Mouse (Mus musculus) stomach, embryonic 15.5 days (tissue): ENCODE measurements around the gene Macc1. TPM values are rescaled to one million over a fixed set of nuclear protein-coding genes. Genes with fewer than 3 reads are reported as not detected.
"Not testable (repeated sequence)": the region's sequence is repeated elsewhere in the genome, so short reads cannot be mapped to it uniquely, and the experiment has no call there.

Source experiments
- ATAC-seq: fragments of 200-750 bp; cut with Nextera tagmentation; 2 replicates; pipeline ENCODE4 v1.8.0; 2017; ENCODE audit warnings: low read depth, moderate number of reproducible peaks, moderate TSS enrichment; ENCODE audit not compliant: insufficient read depth, low FRiP score
- H3K27ac ChIP-seq: fragments of 300-500 bp; sonication (generic); 2 replicates; pipeline ENCODE4 v1.5.1; 2015; ENCODE audit warnings: mild to moderate bottlenecking, inconsistent platforms
- H3K27me3 ChIP-seq: fragments of 300-500 bp; sonication (generic); replicated peaks from 2 replicates; pipeline ENCODE4 v1.6.1; 2015; ENCODE audit warnings: inconsistent platforms
- H3K36me3 ChIP-seq: fragments of 300-500 bp; sonication (generic); 2 replicates; pipeline ENCODE4 v1.6.1; 2015; ENCODE audit warnings: inconsistent platforms
- H3K4me1 ChIP-seq: fragments of 300-500 bp; sonication (generic); 2 replicates; pipeline ENCODE4 v1.6.1; 2015; ENCODE audit warnings: inconsistent platforms
- H3K4me2 ChIP-seq: fragments of 300-500 bp; sonication (generic); 2 replicates; pipeline ENCODE4 v1.6.1; 2015; ENCODE audit warnings: mild to moderate bottlenecking, inconsistent platforms
- H3K4me3 ChIP-seq: fragments of 300-500 bp; sonication (generic); replicated peaks from 2 replicates; pipeline ENCODE4 v1.5.1; 2015; ENCODE audit warnings: inconsistent platforms
- H3K9ac ChIP-seq: fragments of 300-500 bp; sonication (generic); 2 replicates; pipeline ENCODE4 v1.6.1; 2015; ENCODE audit warnings: inconsistent platforms
- H3K9me3 ChIP-seq: fragments of 300-500 bp; sonication (generic); 2 replicates; pipeline ENCODE4 v1.6.1; 2016; ENCODE audit warnings: inconsistent platforms
- WGBS: fragments of 180-500 bp; shearing (Covaris S2); methylation state at CpG from one replicate; pipeline ENCODE4 v1.1.7; 2015; 5-methylcytosine and 5-hydroxymethylcytosine counted together
- polyA plus RNA-seq: library from polyadenylated mRNA; unstranded; fragments of >200 nt; fragmentation: Nextera tagmentation; extraction: Ambion mirVana; gene quantifications from 2 replicates; pipeline ENCODE4 v1.2.1, GENCODE M21; 2015

The Macc1 gene
- polyA plus RNA-seq, 1 experiment from 2014 or later: 4.9 TPM

DNA sequence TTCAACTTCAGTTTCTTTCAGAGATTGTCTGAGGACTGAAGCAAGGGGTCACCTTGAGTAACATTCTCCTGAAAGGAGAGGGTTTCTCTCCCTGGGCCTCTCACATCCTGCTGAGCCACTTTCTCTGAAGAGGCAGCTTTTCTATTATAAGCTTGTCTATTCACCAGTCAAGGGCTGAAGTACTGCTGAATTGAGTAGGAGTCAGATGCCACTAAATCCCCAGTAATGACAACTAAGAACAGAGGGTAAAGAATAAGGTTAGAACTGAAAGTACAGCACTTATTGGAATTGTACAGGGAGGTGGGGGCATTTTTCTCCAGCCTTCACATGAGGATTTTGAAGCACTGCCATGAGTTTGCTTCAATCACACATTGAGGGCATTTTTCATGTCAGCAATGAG lies 19.3 kb downstream of the Macc1 start:
- H3K36me3 ChIP-seq: no peaks in the 10 kb centered on the region
- no peak overlapping the region for H3K4me3 ChIP-seq
- ATAC-seq: no peak
- no peaks in the 10 kb centered on the region for H3K9me3 ChIP-seq
- H3K9ac ChIP-seq: no peak overlapping the region
- no peaks in the 10 kb centered on the region for H3K4me1 ChIP-seq
- H3K27me3 ChIP-seq: no peaks in the 10 kb centered on the region
- H3K27ac ChIP-seq: no peak overlapping the region
- H3K4me2 ChIP-seq: no peak overlapping the region

DNA sequence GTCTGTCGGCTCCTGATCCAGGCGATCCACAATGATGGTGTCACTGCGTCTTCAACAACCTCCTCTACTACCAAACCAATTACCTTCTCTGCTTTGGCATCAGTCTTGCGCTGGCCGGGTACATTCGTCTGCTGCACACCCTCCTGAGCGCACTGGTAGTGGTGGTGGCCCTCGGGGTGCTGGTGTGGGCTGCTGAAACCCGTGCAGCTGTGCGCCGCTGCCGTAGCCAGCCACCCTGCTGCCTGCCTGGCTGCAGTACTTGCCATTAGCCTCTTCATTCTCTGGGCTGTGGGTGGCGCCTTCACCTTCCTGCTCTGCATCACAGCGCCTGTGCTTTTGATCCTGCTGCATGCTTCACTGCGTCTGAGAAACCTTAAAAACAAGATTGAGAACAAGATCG lies 38.5 kb downstream of the Macc1 start:
- not testable (repeated sequence) for ATAC-seq, H3K9me3 ChIP-seq, H3K36me3 ChIP-seq, H3K4me1 ChIP-seq, H3K9ac ChIP-seq, H3K4me2 ChIP-seq, H3K27ac ChIP-seq, H3K27me3 ChIP-seq, H3K4me3 ChIP-seq
- 42% methylated on average over 16 of the region's 16 CpGs for WGBS

DNA sequence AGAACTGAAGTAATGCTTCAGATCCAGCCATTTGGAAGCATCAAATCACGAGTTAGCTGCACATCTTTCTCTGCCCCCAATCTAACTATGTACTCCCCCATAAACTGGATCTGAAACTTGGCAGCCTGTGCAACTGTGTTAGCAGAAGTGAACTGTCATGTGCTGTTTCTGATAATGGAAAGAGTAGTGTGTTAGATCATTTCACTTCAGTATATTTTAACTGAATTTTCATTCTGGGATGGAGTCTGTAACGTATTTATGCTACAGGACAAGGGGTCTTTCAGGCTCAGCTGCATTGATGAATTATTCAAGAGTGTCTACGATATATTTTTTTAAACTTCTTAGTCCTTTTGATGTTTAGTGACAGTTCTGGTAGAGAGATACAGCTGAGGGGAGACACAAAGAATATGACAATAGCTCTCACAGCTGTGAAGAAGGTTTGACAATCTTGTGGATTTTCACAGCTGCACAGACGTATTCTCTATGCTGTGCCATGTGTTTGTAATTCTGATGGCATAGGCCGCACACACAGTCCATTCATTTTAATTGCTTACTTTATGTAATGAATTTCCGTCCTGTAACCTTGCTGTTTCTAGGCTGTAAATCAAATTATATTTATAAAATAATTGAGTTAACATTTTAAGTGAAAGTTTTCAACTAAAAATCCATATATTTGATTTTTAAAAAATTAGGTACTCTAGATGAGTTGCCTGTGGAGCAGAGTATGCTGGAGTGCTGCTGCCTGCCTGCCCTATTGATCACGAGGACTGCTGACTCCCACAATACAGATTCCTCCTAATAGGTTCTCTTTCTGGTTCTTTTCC lies 43.6 kb downstream of the Macc1 start:
- ATAC-seq: no peak
- Histone ChIP-seq H3K27ac (no peak overlapping the region), H3K36me3 (no peaks in the 10 kb centered on the region), H3K9ac (no peak overlapping the region), H3K9me3 (no peaks in the 10 kb centered on the region), H3K4me1 (no peaks in the 10 kb centered on the region), H3K4me3 (no peak overlapping the region), H3K27me3 (no peaks in the 10 kb centered on the region), H3K4me2 (no peak overlapping the region)
- 51% methylated on average over 7 of the region's 7 CpGs for WGBS

DNA sequence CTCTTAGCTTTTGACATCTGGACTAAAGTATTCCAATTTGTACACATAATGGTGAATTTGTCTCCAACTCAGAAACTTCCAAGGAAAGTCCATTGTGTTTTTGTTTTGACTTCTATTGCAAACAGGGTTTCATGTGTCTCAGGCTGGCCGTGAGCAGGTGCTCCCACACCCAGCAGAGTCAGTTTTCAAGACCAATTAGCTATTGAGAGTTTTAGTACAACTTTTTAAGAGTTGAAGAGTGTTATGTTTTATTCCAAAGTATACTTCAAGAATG lies 44.1 kb downstream of the Macc1 start:
- no peaks in the 10 kb centered on the region for H3K4me1 ChIP-seq
- H3K9me3 ChIP-seq: no peaks in the 10 kb centered on the region
- no peaks in the 10 kb centered on the region for H3K27me3 ChIP-seq
- H3K27ac ChIP-seq: no peak overlapping the region
- no peaks in the 10 kb centered on the region for H3K36me3 ChIP-seq
- no peak overlapping the region for H3K9ac ChIP-seq
- no peak overlapping the region for H3K4me2 ChIP-seq
- H3K4me3 ChIP-seq: no peak overlapping the region
- ATAC-seq: no peak
- 23% methylated on average over 1 of the region's 1 CpGs for WGBS

DNA sequence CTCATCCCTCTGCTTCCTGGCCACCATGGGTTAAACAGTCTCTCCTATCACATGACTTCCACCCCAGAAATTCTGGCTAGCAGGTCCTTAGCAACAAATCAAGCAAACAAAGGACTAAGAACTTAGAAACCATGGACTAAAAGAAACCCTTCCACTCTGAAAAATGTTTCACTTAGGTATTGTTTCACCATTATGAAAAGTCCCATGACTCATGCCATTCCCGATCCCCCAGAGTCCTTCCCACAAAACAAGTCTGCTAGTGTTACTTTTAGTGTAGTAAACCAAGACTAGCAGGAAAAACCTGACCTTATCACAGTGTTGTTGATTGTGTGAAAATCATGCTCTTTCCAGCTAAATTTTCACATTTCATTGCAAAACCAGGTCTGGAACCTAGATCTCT lies 51.0 kb downstream of the Macc1 start:
- no peaks in the 10 kb centered on the region for H3K4me1 ChIP-seq
- no peaks in the 10 kb centered on the region for H3K9me3 ChIP-seq
- no peak overlapping the region for H3K9ac ChIP-seq
- WGBS: 74% methylated on average over 1 of the region's 1 CpGs
- H3K27me3 ChIP-seq: no peaks in the 10 kb centered on the region
- no peak for ATAC-seq
- no peaks in the 10 kb centered on the region for H3K36me3 ChIP-seq
- H3K27ac ChIP-seq: no peak overlapping the region
- H3K4me2 ChIP-seq: no peak overlapping the region
- no peak overlapping the region for H3K4me3 ChIP-seq

DNA sequence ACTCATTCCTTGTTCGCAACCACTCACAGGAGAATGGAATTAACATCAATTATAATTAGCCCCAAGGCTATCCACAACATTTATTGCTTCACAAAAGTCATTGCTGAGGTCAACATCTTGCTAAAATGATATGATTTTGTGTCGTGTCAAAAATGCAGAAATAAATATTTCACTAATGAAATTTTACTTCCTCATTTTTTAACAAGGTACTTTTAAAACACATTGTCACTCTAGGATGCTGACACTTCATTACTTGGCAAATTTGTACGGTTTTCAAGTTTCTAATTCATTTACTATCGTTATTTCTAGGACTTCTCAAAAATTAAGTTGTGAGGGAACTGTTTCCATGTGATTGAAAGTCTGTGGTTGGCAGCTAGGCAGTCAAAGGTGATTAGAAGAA lies 55.8 kb downstream of the Macc1 start:
- Histone ChIP-seq H3K9me3 (no peaks in the 10 kb centered on the region), H3K4me3 (no peak overlapping the region), H3K27me3 (no peaks in the 10 kb centered on the region), H3K9ac (no peak overlapping the region), H3K4me1 (no peaks in the 10 kb centered on the region), H3K4me2 (no peak overlapping the region), H3K36me3 (no peaks in the 10 kb centered on the region), H3K27ac (no peak overlapping the region)
- 76% methylated on average over 4 of the region's 4 CpGs for WGBS
- no peak for ATAC-seq

DNA sequence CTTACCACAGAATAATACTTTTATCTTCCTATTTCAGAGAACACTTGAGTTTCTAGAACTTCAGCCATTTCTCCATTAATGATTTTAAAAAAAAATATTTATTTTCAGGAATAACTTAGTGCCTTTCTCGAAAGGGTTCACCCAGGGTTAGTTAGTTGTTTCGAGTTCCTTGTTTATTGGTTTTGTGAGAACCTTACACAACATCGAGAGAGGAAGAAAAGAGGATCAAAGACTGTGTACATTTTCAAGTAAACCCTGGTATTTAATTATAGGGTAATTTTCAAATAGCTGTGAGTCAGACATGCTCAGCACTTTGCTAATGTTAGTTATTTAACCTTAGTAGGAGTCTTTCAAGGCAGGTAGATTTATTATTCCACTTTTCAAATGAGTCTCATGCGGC lies 58.3 kb downstream of the Macc1 start:
- ATAC-seq: no peak
- no peaks in the 10 kb centered on the region for H3K9me3 ChIP-seq
- 57% methylated on average over 4 of the region's 4 CpGs for WGBS
- H3K4me3 ChIP-seq: no peak overlapping the region
- H3K36me3 ChIP-seq: no peaks in the 10 kb centered on the region
- no peak overlapping the region for H3K27ac ChIP-seq
- H3K4me1 ChIP-seq: no peaks in the 10 kb centered on the region
- no peak overlapping the region for H3K4me2 ChIP-seq
- no peak overlapping the region for H3K9ac ChIP-seq
- no peaks in the 10 kb centered on the region for H3K27me3 ChIP-seq

DNA sequence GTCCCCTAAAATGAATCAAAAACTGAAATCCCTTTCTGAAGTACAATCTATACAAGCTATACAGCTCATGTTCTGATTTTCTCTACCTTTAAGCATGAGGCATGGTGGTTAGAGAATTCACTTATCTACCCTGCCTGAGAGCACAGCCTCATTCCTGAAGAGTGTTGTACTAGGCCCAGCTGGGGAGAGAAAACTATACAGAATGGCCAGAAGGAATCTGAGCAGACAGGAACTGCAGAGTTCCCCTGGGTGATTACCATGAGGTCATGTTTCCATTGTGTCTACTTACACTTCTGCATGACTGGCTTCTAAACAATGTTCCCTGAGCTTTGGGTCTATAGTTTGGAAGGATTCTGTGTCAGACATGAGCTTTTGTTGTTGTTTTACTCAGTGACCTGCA lies 62.8 kb downstream of the Macc1 start:
- Histone ChIP-seq H3K9me3 (no peaks in the 10 kb centered on the region), H3K9ac (no peak overlapping the region)
- ATAC-seq: no peak

DNA sequence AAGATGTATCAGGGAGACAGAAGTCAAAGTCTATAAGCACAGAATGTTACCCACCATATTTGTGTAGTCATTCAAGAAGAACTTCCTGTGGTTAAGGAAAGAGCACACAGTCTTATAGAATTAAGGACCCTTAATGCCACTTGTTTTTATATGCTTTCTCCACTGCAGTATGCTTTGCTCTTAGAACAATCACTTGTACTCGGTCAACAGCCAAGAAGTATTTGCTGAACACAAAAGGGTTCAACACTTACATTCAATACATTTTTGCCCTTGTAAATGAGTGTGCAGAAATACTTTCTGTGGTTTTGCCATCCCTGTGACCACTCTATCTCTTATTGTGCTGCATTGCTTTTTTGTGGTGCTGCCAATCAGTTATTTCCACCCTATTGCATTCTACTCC lies 67.8 kb downstream of the Macc1 start:
- Histone ChIP-seq H3K4me2 (no peak overlapping the region), H3K9me3 (no peaks in the 10 kb centered on the region), H3K9ac (no peak overlapping the region), H3K27me3 (no peaks in the 10 kb centered on the region), H3K4me3 (no peak overlapping the region), H3K27ac (no peak overlapping the region), H3K4me1 (no peaks in the 10 kb centered on the region), H3K36me3 (no peaks in the 10 kb centered on the region)
- WGBS: 76% methylated on average over 1 of the region's 1 CpGs
- no peak for ATAC-seq

More for the DNA sequence above, 62.8 kb downstream of the Macc1 start:
- Histone ChIP-seq H3K36me3 (no peaks in the 10 kb centered on the region), H3K27ac (no peak overlapping the region), H3K4me3 (no peak overlapping the region), H3K27me3 (no peaks in the 10 kb centered on the region), H3K4me1 (no peaks in the 10 kb centered on the region), H3K4me2 (no peak overlapping the region)

DNA sequence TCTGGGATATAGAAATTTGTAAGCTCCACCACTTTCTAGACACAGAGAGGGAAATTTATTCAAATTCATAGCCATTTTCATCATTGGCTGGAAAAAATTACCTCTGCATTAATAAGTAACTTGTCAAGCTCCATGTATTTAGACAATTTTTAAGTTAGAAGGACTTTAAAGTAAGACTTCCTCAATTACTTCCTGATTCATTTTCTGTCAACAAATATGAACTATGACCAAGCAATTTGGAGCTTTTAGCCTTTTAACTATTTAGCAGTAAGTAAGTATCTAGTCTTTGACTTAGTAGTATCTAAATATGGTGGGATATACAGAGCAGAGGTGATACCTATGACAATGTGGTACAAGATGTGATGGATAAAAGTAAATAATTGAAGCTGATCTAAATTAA lies 72.2 kb downstream of the Macc1 start:
- no peak for ATAC-seq
- H3K4me2 ChIP-seq: no peak overlapping the region

DNA sequence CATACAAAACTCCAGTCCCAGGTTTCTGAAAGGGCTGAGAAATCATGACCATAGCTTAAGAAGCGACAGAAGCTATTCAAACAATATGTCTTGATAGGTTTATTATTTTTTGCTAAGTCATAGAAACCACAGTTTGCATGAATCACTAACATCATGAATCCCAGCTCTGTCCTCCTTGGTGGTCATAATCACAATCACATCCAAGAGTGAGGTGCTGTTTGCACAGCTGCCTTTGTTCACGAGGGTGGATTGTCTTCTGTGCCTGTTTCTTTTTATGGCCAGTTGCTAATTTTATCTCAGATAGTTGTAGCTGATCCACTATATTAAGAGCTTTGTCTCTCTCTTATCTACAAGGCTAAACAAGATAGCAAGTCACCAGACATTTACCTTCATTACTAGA lies 72.6 kb downstream of the Macc1 start:
- Histone ChIP-seq H3K36me3 (no peaks in the 10 kb centered on the region), H3K4me1 (no peaks in the 10 kb centered on the region), H3K9me3 (no peaks in the 10 kb centered on the region), H3K27ac (no peak overlapping the region), H3K9ac (no peak overlapping the region), H3K27me3 (no peaks in the 10 kb centered on the region), H3K4me3 (no peak overlapping the region), H3K4me2 (no peak overlapping the region)
- ATAC-seq: no peak
- WGBS: 54% methylated on average over 2 of the region's 2 CpGs

More for the DNA sequence above, 72.2 kb downstream of the Macc1 start:
- Histone ChIP-seq H3K9me3 (no peaks in the 10 kb centered on the region), H3K4me1 (no peaks in the 10 kb centered on the region), H3K4me3 (no peak overlapping the region), H3K27ac (no peak overlapping the region), H3K9ac (no peak overlapping the region), H3K36me3 (no peaks in the 10 kb centered on the region), H3K27me3 (no peaks in the 10 kb centered on the region)

DNA sequence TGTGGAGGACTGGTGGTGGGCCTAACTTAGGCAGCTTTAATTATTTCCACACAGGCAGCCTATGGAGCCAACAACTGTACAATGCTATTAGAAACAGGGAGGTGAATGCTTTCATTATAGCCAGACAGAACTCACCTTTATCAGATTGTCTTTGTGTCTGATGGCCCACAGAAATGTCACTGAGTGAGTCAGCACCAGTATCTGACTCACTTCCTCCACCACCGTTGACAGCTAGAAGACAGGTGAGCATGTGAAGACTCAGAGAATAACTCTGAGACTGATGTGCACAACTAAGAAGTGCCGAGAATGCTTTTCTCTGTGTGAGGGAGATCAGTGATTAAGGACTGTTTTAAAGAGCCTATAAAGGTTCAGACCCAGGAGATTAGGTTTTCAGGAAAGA lies 73.9 kb downstream of the Macc1 start:
- WGBS: 71% methylated on average over 2 of the region's 2 CpGs

DNA sequence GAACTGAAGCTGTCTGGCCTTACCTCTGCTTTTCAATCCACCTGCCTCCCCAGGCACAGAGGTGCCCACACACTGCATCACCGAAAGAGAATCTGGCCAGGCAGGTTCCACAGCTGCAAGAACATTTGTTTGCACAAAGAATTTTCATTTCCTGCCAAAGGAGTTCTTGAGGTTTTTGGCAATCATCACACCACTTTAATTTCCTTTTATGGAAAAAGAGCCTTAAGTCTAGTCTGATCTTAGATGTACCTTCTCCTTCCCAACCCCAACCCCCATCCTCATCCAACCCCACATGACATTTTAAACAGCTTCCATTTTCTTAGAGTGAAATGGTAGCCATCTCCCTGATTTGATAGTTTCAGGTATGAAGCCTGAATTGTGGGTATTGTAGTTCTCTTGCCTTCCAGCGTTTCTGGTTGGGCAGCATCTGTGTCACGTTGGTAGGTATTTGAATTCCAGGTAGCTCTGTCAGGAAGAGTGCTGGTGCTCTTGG lies 76.2 kb downstream of the Macc1 start:
- Histone ChIP-seq H3K4me3 (no peak overlapping the region), H3K9me3 (no peaks in the 10 kb centered on the region), H3K27me3 (no peaks in the 10 kb centered on the region), H3K4me2 (0 out of 2 replicates have a peak overlapping the region, but pooled peaks have one; percentile 27), H3K36me3 (no peaks in the 10 kb centered on the region), H3K9ac (no peak overlapping the region), H3K4me1 (no peaks in the 10 kb centered on the region), H3K27ac (peak overlapping the region; percentile 57; the same call in 1 of the 2 replicates)
- WGBS: 33% methylated on average over 3 of the region's 3 CpGs
- ATAC-seq: peak; percentile 95

More for the DNA sequence above, 73.9 kb downstream of the Macc1 start:
- no peak overlapping the region for H3K9ac ChIP-seq
- H3K4me3 ChIP-seq: no peak overlapping the region
- no peak overlapping the region for H3K4me2 ChIP-seq
- ATAC-seq: no peak
- no peaks in the 10 kb centered on the region for H3K27me3 ChIP-seq
- H3K9me3 ChIP-seq: no peaks in the 10 kb centered on the region
- no peak overlapping the region for H3K27ac ChIP-seq
- H3K4me1 ChIP-seq: no peaks in the 10 kb centered on the region
- H3K36me3 ChIP-seq: no peaks in the 10 kb centered on the region
